Mouse (Mus musculus): ENCODE measurements around the gene Gm10139.
"Not testable (repeated sequence)": the region's sequence is repeated elsewhere in the genome, so short reads cannot be mapped to it uniquely, and the experiment has no call there.

Gene Gm10139

GRCm38 (mm10) chr13:65512378-65512777, at the start of gene Gm10139:
TSS of gene Gm10139 (plus strand) at chr13:65512678.
- not testable (repeated sequence) for DNase-seq (ENCODE audit: low spot score)

GRCm38 (mm10) chr13:65557636-65558035, 45.2 kb downstream of the Gm10139 start:
- not testable (repeated sequence) for DNase-seq (ENCODE audit: low spot score)
